Mouse (Mus musculus) CH12.LX (cell line): ENCODE data around the gene Ppfia3.

ENCODE experiments used
- CTCF ChIP-seq, 2 experiments: IDR thresholded peaks in 1 of 2; conservative IDR thresholded peaks in 1 of 2; 2 replicates each; pipeline ENCODE4 v1.5.1; 2011 to 2012; ENCODE audit warnings: low read depth in 2 of 2, low read length in 2 of 2, improper control_type of control experiment in 1 of 2, inconsistent platforms in 1 of 2, mild to moderate bottlenecking in 1 of 2, moderate library complexity in 1 of 2
- ELF1 ChIP-seq: IDR thresholded peaks from 2 replicates; pipeline ENCODE4 v1.6.1; 2014; ENCODE audit warnings: low read depth, mild to moderate bottlenecking, inconsistent platforms, low read length, improper control_type of control experiment
- HCFC1 ChIP-seq: IDR thresholded peaks from 2 replicates; pipeline ENCODE4 v1.6.1; 2012; ENCODE audit warnings: low read depth, mild to moderate bottlenecking, inconsistent platforms, low read length, improper control_type of control experiment
- JUN ChIP-seq: IDR thresholded peaks from 2 replicates; pipeline ENCODE4 v1.6.1; 2011; ENCODE audit warnings: low read depth, mild to moderate bottlenecking, low read length, improper control_type of control experiment, moderate library complexity; ENCODE audit not compliant: insufficient read depth
- KAT2A ChIP-seq: IDR thresholded peaks from 2 replicates; pipeline ENCODE4 v1.6.1; 2012; ENCODE audit warnings: low read length, improper control_type of control experiment, inconsistent platforms; ENCODE audit not compliant: insufficient replicate concordance
- MAX ChIP-seq: IDR thresholded peaks from 2 replicates; pipeline ENCODE4 v1.6.1; 2011; ENCODE audit warnings: low read length, improper control_type of control experiment
- POLR2A ChIP-seq: IDR thresholded peaks from 2 replicates; pipeline ENCODE4 v1.6.1; 2011; ENCODE audit warnings: low read depth, mild to moderate bottlenecking, improper control_type of control experiment, low read length
- RAD21 ChIP-seq: IDR thresholded peaks from 2 replicates; pipeline ENCODE4 v1.6.1; 2011; ENCODE audit warnings: low read depth, mild to moderate bottlenecking, low read length, improper control_type of control experiment, moderate library complexity
- SIN3A ChIP-seq: IDR thresholded peaks from 2 replicates; pipeline ENCODE4 v1.6.1; 2012; ENCODE audit warnings: low read length, improper control_type of control experiment, inconsistent platforms
- TBP ChIP-seq: conservative IDR thresholded peaks from 2 replicates; pipeline ENCODE4 v1.6.1; 2011; ENCODE audit warnings: low read depth, low read length, improper control_type of control experiment
- TCF12 ChIP-seq: IDR thresholded peaks from 2 replicates; pipeline ENCODE4 v1.6.1; 2014; ENCODE audit warnings: low read depth, mild to moderate bottlenecking, inconsistent platforms, low read length, improper control_type of control experiment
- ZC3H11A ChIP-seq: IDR thresholded peaks from 2 replicates; pipeline ENCODE4 v1.6.1; 2012; ENCODE audit warnings: low read depth, mild to moderate bottlenecking, inconsistent platforms, low read length, improper control_type of control experiment

GRCm38 (mm10) chr7:45328841-45329475 lies 37.9 kb downstream of the Ppfia3 start:
- no peak for TF ChIP-seq CTCF (conservative IDR thresholded peaks at IDR 0.05 in 1 of 2, IDR thresholded peaks at IDR 0.05 in 1 of 2; ENCODE audit: low read depth in 2 of 2, low read length in 2 of 2)
- no peak for TF ChIP-seq ELF1
- no peak for TF ChIP-seq MAX
- no peak for TF ChIP-seq ZC3H11A
- no peak for TF ChIP-seq TBP
- no peak for TF ChIP-seq KAT2A
- no peak for TF ChIP-seq POLR2A
- no peak for TF ChIP-seq RAD21
- TF ChIP-seq JUN, result no peak
- TF ChIP-seq TCF12, result no peak
- TF ChIP-seq SIN3A, result no peak
- TF ChIP-seq HCFC1, result no peak
